In genomic region chr7:80179790-80180189, GRCm38 (mm10) we compare ENCODE assay signal across 29 mouse cellular contexts. TPM values are rescaled to one million over a fixed set of nuclear protein-coding genes. Genes with fewer than 3 reads are reported as not detected.
DNase-seq lines count a peak whose midpoint lies in the region; ATAC-seq and TF ChIP-seq lines count a peak whose summit lies in the region.
"Had no signal": no experiment of that assay in that cellular context is flagged by ENCODE, and none has a peak within 500 bp of the region (broad histone marks: within the 10 kb centered on the region; RNA-seq: fewer than 3 reads in every experiment).

No protein-coding gene starts in this region.

- H3K9ac ChIP-seq in liver, postnatal 0 days (replicated peaks) = no peak overlapping the region
- no peak overlapping the region for H3K9ac ChIP-seq in forebrain, embryonic 12.5 days
- no peak overlapping the region for H3K9ac ChIP-seq in forebrain, postnatal 0 days
- H3K9ac ChIP-seq: liver, embryonic 15.5 days; lung, embryonic 15.5 days; midbrain, embryonic 15.5 days had no signal

- H3K4me3 ChIP-seq in liver, postnatal 0 days (ENCODE audit: low read depth, low read length) = no peak overlapping the region
- H3K4me3 ChIP-seq in forebrain, embryonic 12.5 days (replicated peaks) = no peak overlapping the region
- no peak overlapping the region for H3K4me3 ChIP-seq in forebrain, postnatal 0 days (ENCODE audit: low read depth, low read length)
- H3K4me3 ChIP-seq: erythroblast, embryonic 14.5 days; heart, adult 2 months; liver, embryonic 15.5 days; lung, embryonic 15.5 days; midbrain, embryonic 15.5 days had no signal

- no peaks in the 10 kb centered on the region for H3K9me3 ChIP-seq in liver, postnatal 0 days (ENCODE audit: low read length)
- no peaks in the 10 kb centered on the region for H3K9me3 ChIP-seq in forebrain, embryonic 12.5 days
- no peaks in the 10 kb centered on the region for H3K9me3 ChIP-seq in forebrain, postnatal 0 days (ENCODE audit: low read length)
- H3K9me3 ChIP-seq: liver, embryonic 15.5 days; lung, embryonic 15.5 days; midbrain, embryonic 15.5 days had no signal

- H3K4me2 ChIP-seq in liver, postnatal 0 days (ENCODE audit: low read depth, low read length) = no peak overlapping the region
- H3K4me2 ChIP-seq in forebrain, embryonic 12.5 days = no peak overlapping the region
- H3K4me2 ChIP-seq in forebrain, postnatal 0 days (ENCODE audit: low read depth) = no peak overlapping the region
- H3K4me2 ChIP-seq: liver, embryonic 15.5 days; lung, embryonic 15.5 days; midbrain, embryonic 15.5 days had no signal

- 75% methylated on average over 6 of the region's 6 CpGs for WGBS in liver, postnatal 0 days (ENCODE audit: insufficient replicate concordance)
- WGBS in forebrain, embryonic 12.5 days = 85% methylated on average over 6 of the region's 6 CpGs
- WGBS in forebrain, postnatal 0 days = 85% methylated on average over 6 of the region's 6 CpGs

- H3K36me3 ChIP-seq in liver, postnatal 0 days (replicated peaks; ENCODE audit: insufficient read depth, low read length) = no peaks in the 10 kb centered on the region
- no peaks in the 10 kb centered on the region for H3K36me3 ChIP-seq in forebrain, embryonic 12.5 days (replicated peaks)
- no peaks in the 10 kb centered on the region for H3K36me3 ChIP-seq in forebrain, postnatal 0 days (ENCODE audit: insufficient read depth)
- H3K36me3 ChIP-seq: G1E; liver, embryonic 15.5 days; lung, embryonic 15.5 days; midbrain, embryonic 15.5 days had no signal

- no peak for DNase-seq in liver, postnatal 0 days
- DNase-seq in liver = no peak
- DNase-seq in induced T-regulatory cell, adult 2 months (ENCODE audit: low read depth) = peak; percentile 84
- no peak for DNase-seq in cerebellum, adult 18-20 months
- DNase-seq in forebrain, postnatal 0 days = no peak
- DNase-seq: adrenal gland, postnatal 10 days; cerebellum, adult 11 months; cerebellum, adult 9-11 months; gastrocnemius, postnatal 25 days; heart, adult 2 months; heart, postnatal 14 days; kidney, adult 8-10 months; kidney, postnatal 4 days; layer of hippocampus, adult 9-11 months; lung, postnatal 36 days; right cerebral cortex, adult 18-20 months; thymus, adult 18-20 months; thymus, postnatal 25 days had no signal

- TF ChIP-seq EP300 in liver, postnatal 0 days (IDR thresholded peaks at IDR 0.05; ENCODE audit: low read depth) = no peak

- no peak for TF ChIP-seq CTCF in liver, postnatal 0 days (IDR thresholded peaks at IDR 0.05; ENCODE audit: low read depth)
- TF ChIP-seq CTCF in forebrain, postnatal 0 days (IDR thresholded peaks at IDR 0.05; ENCODE audit: low read depth) = no peak

- ATAC-seq in liver, postnatal 0 days = peak; percentile 10; the same call in 1 of the 2 replicates
- peak; percentile 12 for ATAC-seq in CD4-positive, CD25-positive, alpha-beta regulatory T cell, adult 4 months
- ATAC-seq in monocyte, adult 5-6 weeks (replicated peaks; ENCODE audit: insufficient number of reproducible peaks, low FRiP score, low TSS enrichment, poor library complexity, severe bottlenecking) = peak; percentile 57; the same call in 1 of the 2 replicates
- ATAC-seq in forebrain, embryonic 12.5 days (ENCODE audit: low FRiP score) = no peak
- no peak for ATAC-seq in forebrain, postnatal 0 days
- ATAC-seq: hindbrain, embryonic 16.5 days; intestine, embryonic 16.5 days; midbrain, embryonic 15.5 days had no signal

- peaks cover 26% of the 10 kb centered on the region for H3K4me1 ChIP-seq in liver, postnatal 0 days (ENCODE audit: insufficient read depth)
- no peaks in the 10 kb centered on the region for H3K4me1 ChIP-seq in forebrain, embryonic 12.5 days
- H3K4me1 ChIP-seq in forebrain, postnatal 0 days (ENCODE audit: insufficient read depth) = no peaks in the 10 kb centered on the region
- H3K4me1 ChIP-seq: lung, embryonic 15.5 days; midbrain, embryonic 15.5 days had no signal

- H3K27ac ChIP-seq in liver, postnatal 0 days (ENCODE audit: low read depth) = no peak overlapping the region
- no peak overlapping the region for H3K27ac ChIP-seq in forebrain, embryonic 12.5 days
- no peak overlapping the region for H3K27ac ChIP-seq in forebrain, postnatal 0 days (ENCODE audit: low read depth, low read length)
- H3K27ac ChIP-seq: heart, adult 2 months; kidney, postnatal 0 days; liver, embryonic 15.5 days; lung, embryonic 15.5 days; midbrain, embryonic 15.5 days had no signal

- no peaks in the 10 kb centered on the region for H3K27me3 ChIP-seq in liver, postnatal 0 days (ENCODE audit: insufficient read depth, low read length)
- no peaks in the 10 kb centered on the region for H3K27me3 ChIP-seq in forebrain, embryonic 12.5 days
- H3K27me3 ChIP-seq in forebrain, postnatal 0 days (ENCODE audit: insufficient read depth, low read length) = no peaks in the 10 kb centered on the region
- H3K27me3 ChIP-seq: liver, embryonic 15.5 days; lung, embryonic 15.5 days; midbrain, embryonic 15.5 days had no signal

RNA-seq across cellular contexts. Expression of gene Sema4b, which starts 6.9 kb away (rescaled TPM):
- polyA plus RNA-seq in liver, postnatal 0 days (2015; fragmentation: Nextera tagmentation; extraction: Ambion mirVana) = 11.7 and 13.5 TPM in 2 replicates
- 10 to 100 TPM; 19.2 to 26.0 TPM for polyA plus RNA-seq in CD4-positive, CD25-positive, alpha-beta regulatory T cell, adult 4 months (2017; shearing (Covaris generic))
- 7.4 to 9.3 TPM (median 9.1 TPM) in 3 replicates for total RNA-seq in monocyte, adult 5-6 weeks (2017)
- 16.7 and 19.4 TPM in 2 replicates for polyA plus RNA-seq in forebrain, embryonic 12.5 days (2016; fragmentation: Nextera tagmentation; extraction: Ambion mirVana)
- 24.5 and 35.6 TPM in 2 replicates for total RNA-seq in forebrain, postnatal 0 days (2014; rRNA removed)
- polyA plus RNA-seq in forebrain, postnatal 0 days (2015; fragmentation: Nextera tagmentation; extraction: Ambion mirVana) = 17.0 and 22.4 TPM in 2 replicates

RNA-seq across cellular contexts. Expression of gene Cib1, which starts 52.8 kb away (rescaled TPM):
- 79.4 and 89.2 TPM in 2 replicates for polyA plus RNA-seq in liver, postnatal 0 days (2015; fragmentation: Nextera tagmentation; extraction: Ambion mirVana)
- polyA plus RNA-seq in CD4-positive, CD25-positive, alpha-beta regulatory T cell, adult 4 months (2017; shearing (Covaris generic)) = 10 to 100 TPM; 86.5 to 98.1 TPM
- total RNA-seq in monocyte, adult 5-6 weeks (2017) = 37.5 to 51.3 TPM (median 45.7 TPM) in 3 replicates
- polyA plus RNA-seq in forebrain, embryonic 12.5 days (2016; fragmentation: Nextera tagmentation; extraction: Ambion mirVana) = 34.7 and 41.6 TPM in 2 replicates
- 11.3 and 16.4 TPM in 2 replicates for total RNA-seq in forebrain, postnatal 0 days (2014; rRNA removed)
- 29.0 and 29.3 TPM in 2 replicates for polyA plus RNA-seq in forebrain, postnatal 0 days (2015; fragmentation: Nextera tagmentation; extraction: Ambion mirVana)

RNA-seq across cellular contexts. Expression of gene Gdpgp1, which starts 52.9 kb away (rescaled TPM):
- polyA plus RNA-seq in liver, postnatal 0 days (2015; fragmentation: Nextera tagmentation; extraction: Ambion mirVana) = 1.5 and 1.6 TPM in 2 replicates
- polyA plus RNA-seq in CD4-positive, CD25-positive, alpha-beta regulatory T cell, adult 4 months (2017; shearing (Covaris generic)) = 10 to 100 TPM in 1 of 2 experiments, 1 to 10 TPM in 1; 8.4 to 11.4 TPM
- 0.86 to 3.5 TPM (median 2.2 TPM) in 3 replicates for total RNA-seq in monocyte, adult 5-6 weeks (2017)
- 4.2 and 4.8 TPM in 2 replicates for polyA plus RNA-seq in forebrain, embryonic 12.5 days (2016; fragmentation: Nextera tagmentation; extraction: Ambion mirVana)
- total RNA-seq in forebrain, postnatal 0 days (2014; rRNA removed) = 4.1 and 5.8 TPM in 2 replicates
- polyA plus RNA-seq in forebrain, postnatal 0 days (2015; fragmentation: Nextera tagmentation; extraction: Ambion mirVana) = 1.3 and 2.6 TPM in 2 replicates

Comparison
In these comparisons a context has a peak if more than half of its experiments do, and no peak if none do; other contexts are left out.
1. ATAC-seq: peak in liver, postnatal 0 days (single experiment), CD4-positive, CD25-positive, alpha-beta regulatory T cell, adult 4 months (single experiment) and monocyte, adult 5-6 weeks (single experiment); none in forebrain, embryonic 12.5 days (single experiment) and forebrain, postnatal 0 days (single experiment).